Mouse (Mus musculus) embryonic fibroblast, embryonic 13.5 days (primary cell): ENCODE measurements around the gene Usp22. TPM values are rescaled to one million over a fixed set of nuclear protein-coding genes. Genes with fewer than 3 reads are reported as not detected.

ENCODE experiments used
- H3K27ac ChIP-seq: 2 replicates; pipeline ENCODE4 v1.5.1; 2012; ENCODE audit warnings: low read length, control low read depth, inconsistent platforms; ENCODE audit not compliant: insufficient read depth
- H3K4me1 ChIP-seq: 2 replicates; pipeline ENCODE4 v1.6.1; 2011; ENCODE audit warnings: low read length; ENCODE audit not compliant: control insufficient read depth, insufficient read depth
- H3K4me3 ChIP-seq: 2 replicates; pipeline ENCODE4 v1.5.1; 2011; ENCODE audit warnings: mild to moderate bottlenecking, control low read depth, low read length; ENCODE audit not compliant: insufficient read depth
- CTCF ChIP-seq: IDR thresholded peaks from 2 replicates; pipeline ENCODE4 v1.5.1; 2011; ENCODE audit warnings: mild to moderate bottlenecking, control low read depth, low read length, moderate library complexity, borderline replicate concordance; ENCODE audit not compliant: insufficient read depth
- POLR2A ChIP-seq: IDR thresholded peaks from 2 replicates; pipeline ENCODE4 v1.6.1; 2011; ENCODE audit warnings: low read depth, mild to moderate bottlenecking, control low read depth, low read length, moderate library complexity
- polyA plus RNA-seq: library from polyadenylated mRNA; stranded (reverse); fragments of >200 nt; gene quantifications from 2 replicates; pipeline ENCODE4 v1.2.4, GENCODE M21; 2011; ENCODE audit warnings: low read depth; ENCODE audit not compliant: missing spikeins, insufficient read length

Usp22 gene
- polyA plus RNA-seq, 1 experiment: 117 TPM

GRCm38 (mm10) chr11:61164881-61165280 lies 10.0 kb downstream of the Usp22 start:
- Histone ChIP-seq H3K27ac (no peak overlapping the region), H3K4me1 (no peaks in the 10 kb centered on the region), H3K4me3 (no peak overlapping the region)
- TF ChIP-seq POLR2A (no peak), CTCF (no peak)

- no peak for TF ChIP-seq POLR2A
- TF ChIP-seq CTCF: no peak
- no peak overlapping the region for H3K4me3 ChIP-seq
- no peak overlapping the region for H3K27ac ChIP-seq
- no peaks in the 10 kb centered on the region for H3K4me1 ChIP-seq
Observed at GRCm38 (mm10) chr11:61164366-61164765, 10.5 kb downstream of the Usp22 start.

GRCm38 (mm10) chr11:61163341-61163740 lies 11.5 kb downstream of the Usp22 start:
- TF ChIP-seq CTCF (no peak), POLR2A (no peak)
- Histone ChIP-seq H3K27ac (no peak overlapping the region), H3K4me3 (no peak overlapping the region), H3K4me1 (no peaks in the 10 kb centered on the region)

DNA sequence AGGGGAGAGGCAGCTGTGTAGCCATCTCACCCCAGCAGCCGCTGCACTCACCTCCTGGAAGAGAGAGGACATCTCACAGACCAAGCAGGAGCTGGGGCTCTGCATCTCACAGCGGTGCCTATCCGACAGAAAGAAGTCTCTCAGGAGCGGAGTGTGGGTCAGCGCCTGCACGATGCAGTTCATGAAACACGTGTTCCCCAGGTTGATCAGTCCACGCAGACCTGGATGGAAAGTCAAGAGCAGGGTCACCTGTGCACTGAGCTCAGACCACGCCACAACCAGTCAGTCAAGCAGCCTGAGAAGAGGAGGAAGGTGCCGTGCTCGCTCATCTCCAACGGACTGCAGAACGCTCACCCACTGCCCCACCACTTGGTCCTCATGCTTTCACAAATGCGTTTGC lies 12.1 kb downstream of the Usp22 start:
- Histone ChIP-seq H3K27ac (no peak overlapping the region), H3K4me3 (no peak overlapping the region), H3K4me1 (no peaks in the 10 kb centered on the region)
- TF ChIP-seq CTCF (no peak), POLR2A (no peak)

- no peak overlapping the region for H3K4me3 ChIP-seq
- TF ChIP-seq POLR2A (no peak), CTCF (no peak)
- no peaks in the 10 kb centered on the region for H3K4me1 ChIP-seq
- H3K27ac ChIP-seq: no peak overlapping the region
Observed at GRCm38 (mm10) chr11:61161121-61161520, 13.7 kb downstream of the Usp22 start.

DNA sequence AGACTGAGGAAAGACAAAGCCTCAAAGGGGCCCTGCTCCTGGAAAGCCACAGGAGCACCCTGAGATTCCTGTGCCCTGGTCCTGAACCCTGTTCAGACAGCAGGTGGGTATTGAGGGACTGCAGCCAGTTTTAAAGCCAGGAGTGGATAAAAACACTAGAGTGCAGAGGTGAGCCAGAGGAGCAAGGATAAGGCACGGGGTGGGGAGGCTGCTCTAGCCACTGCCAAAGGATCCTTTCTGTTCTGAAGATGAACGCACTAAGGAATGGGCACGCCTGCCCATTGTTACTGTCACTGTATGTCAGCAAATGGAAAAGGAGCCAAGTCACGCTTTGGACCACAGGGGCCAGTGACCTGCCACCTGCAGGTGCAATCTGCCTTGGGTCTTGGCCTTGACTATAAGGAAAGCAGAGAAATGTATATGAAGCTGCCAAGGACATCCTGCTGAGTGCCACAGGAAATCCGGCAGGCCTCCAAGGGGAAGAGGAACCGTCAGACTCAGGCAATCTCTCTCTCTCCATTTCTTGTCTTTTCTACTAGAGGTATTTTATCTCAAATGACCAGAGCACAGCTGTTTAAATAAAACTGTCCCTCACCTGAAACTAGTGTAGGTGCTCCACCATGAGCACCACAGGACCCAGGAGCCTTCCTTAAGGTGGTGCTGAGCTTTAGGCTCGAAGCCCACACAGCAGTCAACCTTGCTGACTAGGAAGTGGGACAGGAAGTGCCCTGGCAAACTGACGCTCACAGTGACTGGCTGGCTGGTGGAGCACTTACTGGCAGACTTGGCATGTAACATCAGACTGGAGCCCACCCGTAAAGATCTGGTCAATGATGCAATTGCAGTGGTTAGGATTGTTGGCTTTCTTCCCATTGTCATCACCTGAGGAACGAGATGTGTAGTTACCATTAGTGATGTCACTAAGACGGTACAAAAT lies 14.8 kb downstream of the Usp22 start:
- TF ChIP-seq POLR2A: no peak
- TF ChIP-seq CTCF: no peak
- Histone ChIP-seq H3K4me1 (no peaks in the 10 kb centered on the region), H3K27ac (no peak overlapping the region), H3K4me3 (no peak overlapping the region)

GRCm38 (mm10) chr11:61158141-61158540 lies 16.7 kb downstream of the Usp22 start:
- Histone ChIP-seq H3K27ac (no peak overlapping the region), H3K4me3 (no peak overlapping the region), H3K4me1 (no peaks in the 10 kb centered on the region)
- TF ChIP-seq POLR2A (no peak), CTCF (no peak)

DNA sequence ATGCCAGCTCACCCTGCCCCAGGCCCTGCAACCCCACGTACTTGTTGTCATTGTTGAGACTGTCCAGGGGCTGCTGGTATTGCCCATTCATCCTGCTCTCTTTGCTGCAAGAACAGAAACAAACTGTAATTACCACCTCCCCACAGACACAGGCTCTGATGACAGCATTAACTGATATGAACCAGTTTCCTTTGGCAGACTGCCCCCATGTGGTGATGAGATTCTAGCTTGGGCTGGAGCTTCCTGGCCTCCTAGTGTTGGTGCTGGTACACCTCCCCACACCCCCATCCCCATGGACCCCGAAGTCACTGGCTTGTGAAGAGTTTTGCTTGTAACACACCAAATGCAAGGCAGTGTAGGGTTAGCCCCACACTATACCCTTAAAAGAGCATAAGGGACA lies 19.1 kb downstream of the Usp22 start:
- H3K4me1 ChIP-seq: no peaks in the 10 kb centered on the region
- TF ChIP-seq CTCF (0 out of 2 replicates have a peak, but pooled peaks have one; percentile 21), POLR2A (no peak)
- no peak overlapping the region for H3K4me3 ChIP-seq
- no peak overlapping the region for H3K27ac ChIP-seq

DNA sequence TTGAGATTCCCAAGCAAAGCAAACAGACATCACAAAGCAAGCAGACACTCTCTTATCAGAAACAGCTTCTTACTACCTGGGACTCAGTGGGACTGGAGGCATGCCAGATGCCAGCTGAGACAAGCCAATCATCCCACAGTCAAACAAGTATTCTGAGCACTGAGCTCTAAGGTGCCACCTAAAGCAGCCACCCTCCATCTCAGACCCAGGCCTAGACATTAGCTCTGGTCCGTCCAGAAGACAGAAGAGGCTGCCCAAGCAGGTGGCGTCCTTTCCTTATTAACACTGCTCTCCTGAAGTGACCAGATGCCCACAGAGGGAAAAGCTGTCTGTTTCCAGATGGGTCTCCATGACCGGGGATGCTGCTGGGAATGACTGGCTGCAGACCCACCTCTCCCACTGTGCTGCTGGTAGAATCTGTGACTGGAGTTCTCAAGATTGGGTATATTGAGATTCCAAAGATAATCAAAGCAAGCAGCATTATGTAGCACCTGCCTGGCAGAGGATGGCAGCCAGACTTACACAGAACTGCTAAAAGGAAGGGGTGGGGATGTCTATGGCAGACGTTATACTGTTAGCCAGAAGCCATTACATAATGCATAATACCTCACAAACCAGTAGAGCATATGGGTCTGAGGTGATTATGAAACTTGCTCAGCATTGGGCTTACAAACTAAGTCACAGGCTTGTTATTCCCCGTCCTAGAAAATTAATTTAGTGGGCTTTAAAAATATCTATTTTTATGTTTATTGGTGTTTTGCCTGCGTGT lies 24.4 kb downstream of the Usp22 start:
- Histone ChIP-seq H3K27ac (no peak overlapping the region), H3K4me3 (no peak overlapping the region), H3K4me1 (no peaks in the 10 kb centered on the region)
- TF ChIP-seq POLR2A (no peak), CTCF (no peak)

- H3K4me1 ChIP-seq: no peaks in the 10 kb centered on the region
- TF ChIP-seq CTCF: peak; percentile 7; the same call in 1 of the 2 replicates
- no peak for TF ChIP-seq POLR2A
- H3K27ac ChIP-seq: no peak overlapping the region
- H3K4me3 ChIP-seq: no peak overlapping the region
Observed at GRCm38 (mm10) chr11:61147300-61147683, 27.6 kb downstream of the Usp22 start.
